Mouse (Mus musculus) intestine, embryonic 14.5 days (tissue): ENCODE results near the gene Nlrp4c. TPM values are rescaled to one million over a fixed set of nuclear protein-coding genes. Genes with fewer than 3 reads are reported as not detected.
A peak's percentile ranks its signal among the peaks of the same experiment; 100 is the strongest.

Experiments
- ATAC-seq: fragments of 200-750 bp; cut with Nextera tagmentation; replicated peaks from 2 replicates; pipeline ENCODE4 v1.8.0; 2017; ENCODE audit warnings: low read depth, moderate number of reproducible peaks, moderate TSS enrichment, moderate library complexity; ENCODE audit not compliant: low FRiP score, low TSS enrichment
- DNase-seq: peaks from one replicate; pipeline ENCODE4 v3.0.0-alpha.2; 2018; ENCODE audit warnings: low spot score
- H3K27ac ChIP-seq: fragments of 300-500 bp; sonication (generic); 2 replicates; pipeline ENCODE4 v1.5.1; 2014; ENCODE audit warnings: low read depth, mild to moderate bottlenecking, control low read depth
- H3K27me3 ChIP-seq: fragments of 300-500 bp; sonication (generic); replicated peaks from 2 replicates; pipeline ENCODE4 v1.6.1; 2014; ENCODE audit warnings: low read length, control low read depth; ENCODE audit not compliant: control insufficient read depth, insufficient read depth
- H3K36me3 ChIP-seq: fragments of 300-500 bp; sonication (generic); 2 replicates; pipeline ENCODE4 v1.6.1; 2014; ENCODE audit warnings: low read length, control low read depth; ENCODE audit not compliant: control insufficient read depth, insufficient read depth
- H3K4me1 ChIP-seq: fragments of 300-500 bp; sonication (generic); replicated peaks from 2 replicates; pipeline ENCODE4 v1.6.1; 2014; ENCODE audit warnings: low read length, control low read depth, mixed read lengths; ENCODE audit not compliant: control insufficient read depth, insufficient read depth
- H3K4me2 ChIP-seq: fragments of 300-500 bp; sonication (generic); 2 replicates; pipeline ENCODE4 v1.6.1; 2014; ENCODE audit warnings: low read length
- H3K4me3 ChIP-seq: fragments of 300-500 bp; sonication (generic); 2 replicates; pipeline ENCODE4 v1.5.1; 2014; ENCODE audit warnings: low read depth, low read length, control low read depth, mixed read lengths
- H3K9ac ChIP-seq: fragments of 300-500 bp; sonication (generic); 2 replicates; pipeline ENCODE4 v1.6.1; 2014; ENCODE audit warnings: mild to moderate bottlenecking, low read length
- H3K9me3 ChIP-seq: fragments of 300-500 bp; sonication (generic); 2 replicates; pipeline ENCODE4 v1.6.1; 2016; ENCODE audit warnings: low read length, control low read depth; ENCODE audit not compliant: control insufficient read depth
- WGBS: fragments of 180-500 bp; shearing (Covaris S2); extraction: QIAGEN DNeasy Blood & Tissue Kit; methylation state at CpG from one replicate; pipeline ENCODE4 v1.1.7; 2014; 5-methylcytosine and 5-hydroxymethylcytosine counted together
- polyA plus RNA-seq: library from polyadenylated mRNA; unstranded; fragments of >200 nt; fragmentation: Nextera tagmentation; extraction: Ambion mirVana; gene quantifications from 2 replicates; pipeline ENCODE4 v1.2.1, GENCODE M21; 2014

The Nlrp4c gene
- polyA plus RNA-seq, 1 experiment from 2014 or later, result not detected

- Histone ChIP-seq H3K9me3 (no peaks in the 10 kb centered on the region), H3K36me3 (peaks cover 32% of the 10 kb centered on the region; the same call in 1 of the 2 replicates), H3K27me3 (no peaks in the 10 kb centered on the region), H3K4me3 (no peak overlapping the region), H3K4me2 (no peak overlapping the region), H3K27ac (no peak overlapping the region), H3K4me1 (no peaks in the 10 kb centered on the region), H3K9ac (no peak overlapping the region)
- DNase-seq (no peak), ATAC-seq (no peak)
- WGBS, result 66% methylated on average over 3 of the region's 3 CpGs
These were observed 94.3 kb downstream of the Nlrp4c start for GRCm38 (mm10) chr7:6139295-6139694.

GRCm38 (mm10) chr7:6143991-6144531 lies 99.1 kb downstream of the Nlrp4c start:
- H3K4me2 ChIP-seq, result no peak overlapping the region
- 84% methylated on average over 2 of the region's 2 CpGs for WGBS
- no peak overlapping the region for H3K27ac ChIP-seq
- no peaks in the 10 kb centered on the region for H3K27me3 ChIP-seq
- H3K36me3 ChIP-seq, result peaks cover 17% of the 10 kb centered on the region; the same call in 1 of the 2 replicates
- DNase-seq (no peak), ATAC-seq (no peak)
- H3K4me3 ChIP-seq, result no peak overlapping the region
- no peak overlapping the region for H3K9ac ChIP-seq
- no peaks in the 10 kb centered on the region for H3K9me3 ChIP-seq
- peaks cover 2% of the 10 kb centered on the region; the same call in 1 of the 2 replicates for H3K4me1 ChIP-seq

GRCm38 (mm10) chr7:6145423-6146188 lies 100.6 kb downstream of the Nlrp4c start:
- H3K4me2 ChIP-seq, result no peak overlapping the region
- no peak overlapping the region for H3K4me3 ChIP-seq
- H3K27ac ChIP-seq, result peak overlapping the region; percentile 29; the same call in 1 of the 2 replicates
- no peaks in the 10 kb centered on the region for H3K9me3 ChIP-seq
- DNase-seq, result no peak
- H3K4me1 ChIP-seq, result peaks cover 2% of the 10 kb centered on the region; the same call in 1 of the 2 replicates
- H3K9ac ChIP-seq, result no peak overlapping the region
- peak; percentile 17; the same call in 1 of the 2 replicates for ATAC-seq
- no peaks in the 10 kb centered on the region for H3K27me3 ChIP-seq
- 87% methylated on average over 8 of the region's 8 CpGs for WGBS
- H3K36me3 ChIP-seq, result peaks cover 6% of the 10 kb centered on the region; the same call in 1 of the 2 replicates

- DNase-seq (no peak), ATAC-seq (no peak)
- Histone ChIP-seq H3K9me3 (no peaks in the 10 kb centered on the region), H3K27ac (peak overlapping the region; percentile 29; the same call in 1 of the 2 replicates), H3K9ac (no peak overlapping the region), H3K4me3 (no peak overlapping the region), H3K4me2 (no peak overlapping the region), H3K36me3 (peaks cover 6% of the 10 kb centered on the region; the same call in 1 of the 2 replicates), H3K4me1 (peaks cover 2% of the 10 kb centered on the region; the same call in 1 of the 2 replicates), H3K27me3 (no peaks in the 10 kb centered on the region)
- WGBS, result 87% methylated on average over 7 of the region's 7 CpGs
These were observed 101.4 kb downstream of the Nlrp4c start for GRCm38 (mm10) chr7:6146194-6146981.

- Histone ChIP-seq H3K4me2 (no peak overlapping the region), H3K9me3 (no peaks in the 10 kb centered on the region), H3K9ac (no peak overlapping the region), H3K4me3 (no peak overlapping the region), H3K36me3 (peaks cover 3% of the 10 kb centered on the region; the same call in 1 of the 2 replicates), H3K4me1 (peaks cover 2% of the 10 kb centered on the region; the same call in 1 of the 2 replicates), H3K27ac (no peak overlapping the region), H3K27me3 (no peaks in the 10 kb centered on the region)
- no peak for ATAC-seq
- WGBS, result 66% methylated on average over 2 of the region's 2 CpGs
- no peak for DNase-seq
These were observed 102.0 kb downstream of the Nlrp4c start for GRCm38 (mm10) chr7:6146982-6147325.

- Histone ChIP-seq H3K36me3 (no peaks in the 10 kb centered on the region), H3K4me1 (peaks cover 2% of the 10 kb centered on the region; the same call in 1 of the 2 replicates), H3K27me3 (no peaks in the 10 kb centered on the region), H3K4me2 (no peak overlapping the region), H3K9me3 (no peaks in the 10 kb centered on the region), H3K4me3 (no peak overlapping the region), H3K9ac (no peak overlapping the region), H3K27ac (no peak overlapping the region)
- 62% methylated on average over 5 of the region's 5 CpGs for WGBS
- DNase-seq (no peak), ATAC-seq (no peak)
These were observed 102.7 kb downstream of the Nlrp4c start for GRCm38 (mm10) chr7:6147688-6148087.

GRCm38 (mm10) chr7:6151266-6151665 lies 106.3 kb downstream of the Nlrp4c start:
- H3K27me3 ChIP-seq, result no peaks in the 10 kb centered on the region
- no peaks in the 10 kb centered on the region for H3K36me3 ChIP-seq
- H3K4me3 ChIP-seq, result no peak overlapping the region
- 79% methylated on average over 1 of the region's 1 CpGs for WGBS
- peaks cover 12% of the 10 kb centered on the region; the same call in 1 of the 2 replicates for H3K4me1 ChIP-seq
- no peak overlapping the region for H3K4me2 ChIP-seq
- no peak for ATAC-seq
- DNase-seq, result no peak
- H3K27ac ChIP-seq, result no peak overlapping the region
- H3K9me3 ChIP-seq, result no peaks in the 10 kb centered on the region
- no peak overlapping the region for H3K9ac ChIP-seq

- H3K9me3 ChIP-seq, result no peaks in the 10 kb centered on the region
- ATAC-seq, result no peak
- H3K4me2 ChIP-seq, result no peak overlapping the region
- H3K4me3 ChIP-seq, result no peak overlapping the region
- no peak overlapping the region for H3K9ac ChIP-seq
- H3K27ac ChIP-seq, result no peak overlapping the region
- WGBS, result 87% methylated on average over 3 of the region's 3 CpGs
- no peaks in the 10 kb centered on the region for H3K36me3 ChIP-seq
- DNase-seq, result no peak
- peaks cover 13% of the 10 kb centered on the region; the same call in 1 of the 2 replicates for H3K4me1 ChIP-seq
- H3K27me3 ChIP-seq, result no peaks in the 10 kb centered on the region
These were observed 107.1 kb downstream of the Nlrp4c start for GRCm38 (mm10) chr7:6152036-6152435.
